Mouse (Mus musculus): Measurements from ENCODE around the gene Tmem151b. TPM values are rescaled to one million over a fixed set of nuclear protein-coding genes. Genes with fewer than 3 reads are reported as not detected.
A peak's percentile ranks its signal among the peaks of the same experiment; 100 is the strongest.

The Tmem151b gene
- polyA plus RNA-seq, 1 experiment from 2014 or later = 32.5 TPM

DNA sequence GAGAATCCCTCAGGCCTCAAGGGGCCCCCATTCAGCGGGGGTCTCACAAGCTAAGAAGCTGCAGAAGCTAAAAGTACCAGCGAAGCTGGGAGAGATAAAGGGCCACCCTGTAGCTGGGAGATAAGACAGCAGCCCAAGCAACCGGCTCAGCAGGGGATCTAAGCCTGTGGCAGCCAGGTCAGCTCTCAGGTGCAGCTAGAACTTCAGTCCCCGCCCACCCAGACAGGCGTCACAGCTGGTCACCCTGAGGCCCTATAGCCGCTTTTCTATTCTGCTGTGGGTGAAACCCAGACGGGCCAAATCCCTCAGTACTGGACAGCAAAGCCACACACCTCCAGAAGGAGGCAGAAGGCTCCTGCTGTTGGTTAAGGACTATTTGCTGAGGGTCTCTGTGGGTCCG is 44.0 kb upstream of the Tmem151b start:
- 22% methylated on average over 8 of the region's 8 CpGs for WGBS
- no peak for ATAC-seq

DNA sequence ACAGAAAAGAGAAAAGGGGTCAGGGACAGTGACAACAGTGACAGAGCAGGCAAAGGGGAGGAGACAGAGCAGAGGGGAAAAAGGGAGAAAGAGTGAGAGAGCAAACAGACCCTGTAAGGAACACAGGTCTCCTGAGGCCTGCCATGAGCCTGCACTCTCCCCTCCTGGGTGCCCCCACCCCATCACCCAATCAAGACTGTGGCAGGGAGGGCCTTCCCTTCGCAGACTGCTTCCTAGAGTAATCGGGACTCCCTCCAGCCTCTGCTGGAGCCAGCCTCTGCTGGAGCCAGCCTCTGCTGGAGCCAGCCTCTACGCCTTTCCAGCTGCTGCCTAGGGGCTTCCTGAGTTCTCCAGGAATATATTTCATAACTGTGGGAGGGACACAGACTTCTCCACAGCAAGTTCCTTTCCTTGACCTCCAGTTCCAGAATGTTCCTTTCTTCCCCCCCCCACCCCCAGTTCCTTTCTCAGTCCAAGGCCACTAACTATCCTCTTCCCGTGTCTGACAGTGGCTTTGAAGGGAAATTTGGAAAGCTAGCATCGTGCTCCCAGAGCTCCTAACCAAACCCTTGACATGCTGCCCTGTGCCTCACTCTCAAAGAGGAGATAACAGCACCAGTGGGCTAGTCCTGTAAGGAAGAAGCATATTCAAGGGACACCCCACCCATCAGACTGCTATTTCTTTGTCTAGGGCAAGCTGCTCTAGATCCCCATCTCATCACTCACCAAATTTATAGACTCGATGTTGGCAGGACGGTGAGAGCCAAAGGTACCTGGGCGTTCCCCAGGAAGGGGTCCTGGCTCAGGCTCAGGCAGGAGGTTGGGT is 43.3 kb upstream of the Tmem151b start:
- H3K36me3 ChIP-seq (ENCODE audit: control insufficient read depth, insufficient read depth, low read length) = no peaks in the 10 kb centered on the region
- H3K4me3 ChIP-seq (ENCODE audit: low read depth, low read length) = no peak overlapping the region
- peaks cover 8% of the 10 kb centered on the region for H3K27me3 ChIP-seq (ENCODE audit: control insufficient read depth, insufficient read depth, low read depth, low read length)
- H3K9ac ChIP-seq (ENCODE audit: low read depth, low read length) = 0 out of 2 replicates have a peak overlapping the region, but pooled peaks have one; percentile 21
- H3K27ac ChIP-seq (ENCODE audit: low read length) = no peak overlapping the region
- H3K4me2 ChIP-seq (ENCODE audit: low read length) = no peak overlapping the region
- WGBS = 53% methylated on average over 8 of the region's 8 CpGs
- no peak for ATAC-seq
- H3K9me3 ChIP-seq (replicated peaks; ENCODE audit: control insufficient read depth, low read length, poor library complexity, severe bottlenecking) = no peaks in the 10 kb centered on the region
- peaks cover 27% of the 10 kb centered on the region for H3K4me1 ChIP-seq (ENCODE audit: control insufficient read depth, insufficient read depth, low read length)

More for the DNA sequence above, 44.0 kb upstream of the Tmem151b start:
- Histone ChIP-seq H3K9ac (ENCODE audit: low read depth, low read length) (no peak overlapping the region), H3K36me3 (ENCODE audit: control insufficient read depth, insufficient read depth, low read length) (no peaks in the 10 kb centered on the region), H3K4me3 (ENCODE audit: low read depth, low read length) (no peak overlapping the region), H3K27me3 (ENCODE audit: control insufficient read depth, insufficient read depth, low read depth, low read length) (peaks cover 8% of the 10 kb centered on the region), H3K4me1 (ENCODE audit: control insufficient read depth, insufficient read depth, low read length) (peaks cover 27% of the 10 kb centered on the region), H3K4me2 (ENCODE audit: low read length) (no peak overlapping the region; the same call in 1 of the 2 replicates), H3K27ac (ENCODE audit: low read length) (no peak overlapping the region), H3K9me3 (replicated peaks; ENCODE audit: control insufficient read depth, low read length, poor library complexity, severe bottlenecking) (no peaks in the 10 kb centered on the region)

DNA sequence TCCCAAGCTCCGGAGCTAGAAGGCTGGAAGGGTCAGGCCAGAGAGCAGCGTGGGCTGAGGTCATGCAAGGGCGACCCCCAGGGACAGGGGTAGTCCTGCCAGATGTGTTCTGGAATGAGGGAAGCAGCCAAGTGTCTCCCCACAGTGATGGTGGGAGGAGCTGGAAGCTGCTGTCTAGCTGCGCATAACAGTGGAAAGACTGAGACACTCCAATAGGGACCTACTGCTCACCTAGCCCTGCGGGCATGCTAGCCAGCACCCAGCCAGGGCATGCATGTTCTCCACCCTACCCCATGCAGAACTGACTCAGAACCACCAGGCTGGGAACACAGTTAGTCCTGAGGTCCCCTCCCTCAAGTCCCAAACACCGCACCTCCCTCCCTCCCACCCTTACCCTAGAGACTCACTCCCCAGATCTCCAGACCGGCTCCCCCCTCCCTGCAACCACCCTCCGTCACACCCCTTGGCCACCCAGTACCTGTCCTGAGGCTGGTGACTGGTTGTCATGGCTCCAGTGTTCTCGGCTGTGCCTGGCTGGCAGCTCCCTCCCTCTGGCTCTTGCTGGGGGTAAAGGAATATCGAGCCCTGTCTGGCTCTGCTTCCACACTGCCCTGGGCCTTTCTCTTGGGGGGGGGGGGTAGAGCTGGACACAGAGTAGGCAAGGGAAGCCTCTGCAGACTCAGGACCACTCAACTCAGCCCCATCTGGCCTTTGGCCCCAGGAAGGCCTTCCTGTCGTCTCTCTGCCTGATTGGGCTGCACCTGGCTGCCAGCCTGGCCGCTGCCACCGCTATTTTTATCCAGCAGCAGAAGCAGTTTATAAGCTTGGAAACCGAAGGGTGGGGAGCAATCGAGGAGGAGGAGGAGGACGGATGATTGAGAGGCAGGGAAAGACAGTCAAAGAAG is 42.5 kb upstream of the Tmem151b start:
- Histone ChIP-seq H3K9ac (ENCODE audit: low read depth, low read length) (0 out of 2 replicates have a peak overlapping the region, but pooled peaks have one; percentile 21), H3K36me3 (ENCODE audit: control insufficient read depth, insufficient read depth, low read length) (no peaks in the 10 kb centered on the region), H3K27ac (ENCODE audit: low read length) (no peak overlapping the region), H3K9me3 (replicated peaks; ENCODE audit: control insufficient read depth, low read length, poor library complexity, severe bottlenecking) (no peaks in the 10 kb centered on the region), H3K4me2 (ENCODE audit: low read length) (0 out of 2 replicates have a peak overlapping the region, but pooled peaks have one; percentile 12), H3K4me3 (ENCODE audit: low read depth, low read length) (no peak overlapping the region), H3K27me3 (ENCODE audit: control insufficient read depth, insufficient read depth, low read depth, low read length) (peaks cover 8% of the 10 kb centered on the region), H3K4me1 (ENCODE audit: control insufficient read depth, insufficient read depth, low read length) (peaks cover 27% of the 10 kb centered on the region)
- WGBS = 57% methylated on average over 16 of the region's 16 CpGs
- no peak for ATAC-seq

DNA sequence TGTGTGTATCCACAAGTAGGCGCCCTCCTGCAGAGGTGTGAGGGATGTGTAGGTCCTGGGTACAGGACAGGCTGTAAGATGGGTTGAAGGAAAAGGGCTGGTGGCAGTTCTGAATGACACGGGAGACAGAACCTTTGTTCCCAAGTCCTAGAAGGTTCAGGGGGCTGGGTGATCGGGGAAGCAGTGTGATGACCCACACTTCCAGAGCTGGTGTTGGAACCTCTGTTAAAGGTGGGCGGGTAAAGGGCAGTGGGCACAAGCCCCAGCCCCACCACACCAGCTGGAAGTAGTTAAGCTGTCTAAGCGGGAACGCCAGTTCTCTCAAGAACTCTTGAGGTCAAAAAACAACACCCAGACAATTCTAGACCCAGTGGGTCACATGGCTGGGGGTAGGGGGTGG is 40.9 kb upstream of the Tmem151b start:
- Histone ChIP-seq H3K36me3 (ENCODE audit: control insufficient read depth, insufficient read depth, low read length) (no peaks in the 10 kb centered on the region), H3K4me3 (ENCODE audit: low read depth, low read length) (no peak overlapping the region), H3K4me1 (ENCODE audit: control insufficient read depth, insufficient read depth, low read length) (peaks cover 22% of the 10 kb centered on the region), H3K4me2 (ENCODE audit: low read length) (no peak overlapping the region), H3K9me3 (replicated peaks; ENCODE audit: control insufficient read depth, low read length, poor library complexity, severe bottlenecking) (no peaks in the 10 kb centered on the region), H3K27ac (ENCODE audit: low read length) (no peak overlapping the region), H3K27me3 (ENCODE audit: control insufficient read depth, insufficient read depth, low read depth, low read length) (peaks cover 8% of the 10 kb centered on the region), H3K9ac (ENCODE audit: low read depth, low read length) (no peak overlapping the region)
- no peak for ATAC-seq
- 85% methylated on average over 6 of the region's 6 CpGs for WGBS

DNA sequence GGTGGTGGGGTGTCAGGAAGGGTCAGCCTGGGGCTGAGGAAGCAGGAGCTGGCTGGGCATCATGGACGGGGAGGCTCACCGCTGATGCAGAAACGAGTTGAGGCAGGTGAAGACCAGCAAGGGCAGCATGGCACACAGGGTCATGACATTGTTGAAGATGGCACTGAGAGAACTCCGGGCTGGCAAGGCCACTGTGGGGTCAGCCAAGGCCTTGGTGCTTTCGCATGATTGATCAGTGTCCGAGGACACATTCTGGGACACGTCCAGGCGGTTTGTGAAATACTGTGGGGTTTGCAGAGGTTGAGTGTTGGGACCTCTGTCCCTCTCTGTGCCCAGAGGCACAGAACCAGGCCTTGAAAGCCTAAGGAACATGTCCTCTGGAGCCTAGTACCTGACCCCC is 40.4 kb upstream of the Tmem151b start:
- no peak for ATAC-seq
- Histone ChIP-seq H3K9ac (ENCODE audit: low read depth, low read length) (no peak overlapping the region), H3K4me1 (ENCODE audit: control insufficient read depth, insufficient read depth, low read length) (peaks cover 22% of the 10 kb centered on the region), H3K4me2 (ENCODE audit: low read length) (no peak overlapping the region), H3K27me3 (ENCODE audit: control insufficient read depth, insufficient read depth, low read depth, low read length) (peaks cover 8% of the 10 kb centered on the region), H3K36me3 (ENCODE audit: control insufficient read depth, insufficient read depth, low read length) (no peaks in the 10 kb centered on the region), H3K27ac (ENCODE audit: low read length) (no peak overlapping the region), H3K4me3 (ENCODE audit: low read depth, low read length) (no peak overlapping the region), H3K9me3 (replicated peaks; ENCODE audit: control insufficient read depth, low read length, poor library complexity, severe bottlenecking) (no peaks in the 10 kb centered on the region)
- 87% methylated on average over 8 of the region's 8 CpGs for WGBS

DNA sequence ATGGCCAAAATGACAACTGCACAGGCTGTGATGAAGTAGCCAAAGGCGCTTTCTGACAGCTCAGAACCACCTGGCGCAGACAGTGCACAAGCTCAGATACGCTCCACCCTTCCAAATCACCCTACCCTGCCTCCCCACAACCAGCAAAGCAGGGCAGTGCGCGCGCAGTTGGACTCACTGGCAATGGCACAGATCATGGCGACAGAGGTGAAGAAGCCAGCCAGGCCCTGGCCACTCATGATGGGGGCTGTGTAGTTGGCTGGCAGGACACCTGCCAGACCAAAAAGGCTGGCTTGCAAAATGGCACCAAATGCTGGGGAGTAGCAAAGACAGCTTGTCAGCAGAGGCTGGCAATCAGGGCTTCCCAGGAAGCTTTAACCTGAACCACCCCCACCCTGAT is 39.8 kb upstream of the Tmem151b start:
- Histone ChIP-seq H3K36me3 (ENCODE audit: control insufficient read depth, insufficient read depth, low read length) (no peaks in the 10 kb centered on the region), H3K4me1 (ENCODE audit: control insufficient read depth, insufficient read depth, low read length) (peaks cover 22% of the 10 kb centered on the region), H3K27me3 (ENCODE audit: control insufficient read depth, insufficient read depth, low read depth, low read length) (peaks cover 7% of the 10 kb centered on the region), H3K9ac (ENCODE audit: low read depth, low read length) (no peak overlapping the region), H3K27ac (ENCODE audit: low read length) (no peak overlapping the region), H3K9me3 (replicated peaks; ENCODE audit: control insufficient read depth, low read length, poor library complexity, severe bottlenecking) (no peaks in the 10 kb centered on the region), H3K4me2 (ENCODE audit: low read length) (no peak overlapping the region), H3K4me3 (ENCODE audit: low read depth, low read length) (no peak overlapping the region)
- WGBS = 96% methylated on average over 7 of the region's 7 CpGs
- ATAC-seq = no peak

DNA sequence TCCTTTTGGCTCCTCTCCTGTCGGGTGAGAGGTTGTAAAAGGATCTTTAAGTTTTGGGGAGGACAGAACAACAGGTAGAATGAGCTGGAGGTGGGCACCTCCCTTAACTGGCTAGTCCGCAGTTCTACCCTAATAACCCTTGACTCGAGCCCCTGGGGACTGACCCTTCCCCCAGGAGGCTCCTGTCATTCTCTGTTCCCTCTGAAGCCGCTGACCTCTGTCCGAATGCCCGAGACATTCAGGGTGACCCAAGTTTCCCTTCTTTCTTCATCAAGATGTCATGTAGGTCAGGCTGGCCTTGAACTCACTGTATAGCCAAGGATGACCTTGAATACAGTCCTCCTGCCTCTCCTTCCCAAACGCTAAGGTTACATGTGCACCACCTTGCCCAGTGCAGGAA is 38.9 kb upstream of the Tmem151b start:
- H3K27me3 ChIP-seq (ENCODE audit: control insufficient read depth, insufficient read depth, low read depth, low read length) = no peaks in the 10 kb centered on the region
- H3K4me1 ChIP-seq (ENCODE audit: control insufficient read depth, insufficient read depth, low read length) = peaks cover 21% of the 10 kb centered on the region
- H3K4me3 ChIP-seq (ENCODE audit: low read depth, low read length) = no peak overlapping the region
- no peak overlapping the region for H3K27ac ChIP-seq (ENCODE audit: low read length)
- H3K4me2 ChIP-seq (ENCODE audit: low read length) = no peak overlapping the region
- H3K36me3 ChIP-seq (ENCODE audit: control insufficient read depth, insufficient read depth, low read length) = no peaks in the 10 kb centered on the region
- WGBS = 96% methylated on average over 7 of the region's 7 CpGs
- H3K9me3 ChIP-seq (replicated peaks; ENCODE audit: control insufficient read depth, low read length, poor library complexity, severe bottlenecking) = no peaks in the 10 kb centered on the region
- ATAC-seq = no peak
- H3K9ac ChIP-seq (ENCODE audit: low read depth, low read length) = no peak overlapping the region

DNA sequence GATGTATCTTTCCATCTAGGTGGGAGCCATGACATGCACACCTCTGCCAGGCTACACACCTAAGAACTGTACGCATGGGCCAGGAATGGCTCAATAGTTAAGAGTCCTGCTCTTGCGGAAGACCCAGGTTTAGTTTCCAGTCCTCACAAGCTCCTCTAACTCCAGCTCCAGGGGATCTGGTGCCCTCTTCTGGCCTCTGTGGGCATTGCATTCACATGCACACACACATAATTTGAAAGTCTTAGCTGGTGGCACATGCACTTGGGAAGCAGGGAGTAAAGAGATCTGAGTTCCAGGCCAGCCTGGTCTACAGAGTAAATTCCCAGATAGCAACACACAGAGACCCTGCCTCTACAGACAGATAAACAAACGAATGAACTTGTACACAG is 37.0 kb upstream of the Tmem151b start:
- Histone ChIP-seq H3K9me3 (replicated peaks; ENCODE audit: control insufficient read depth, low read length, poor library complexity, severe bottlenecking) (no peaks in the 10 kb centered on the region), H3K27ac (ENCODE audit: low read length) (no peak overlapping the region), H3K27me3 (ENCODE audit: control insufficient read depth, insufficient read depth, low read depth, low read length) (no peaks in the 10 kb centered on the region), H3K9ac (ENCODE audit: low read depth, low read length) (no peak overlapping the region), H3K4me3 (ENCODE audit: low read depth, low read length) (no peak overlapping the region), H3K4me2 (ENCODE audit: low read length) (no peak overlapping the region), H3K4me1 (ENCODE audit: control insufficient read depth, insufficient read depth, low read length) (peaks cover 13% of the 10 kb centered on the region), H3K36me3 (ENCODE audit: control insufficient read depth, insufficient read depth, low read length) (no peaks in the 10 kb centered on the region)
- ATAC-seq = no peak
- 98% methylated on average over 3 of the region's 3 CpGs for WGBS
